Mouse (Mus musculus): ENCODE measurements at regions not wholly inside any gene's neighbourhood (a gene's known extent, or its start where the extent isn't known, plus 50 kb on each side); places are given as distances from the start of the nearest gene placed in this dataset.

GRCm38 (mm10) chr11:37497874-37498273 lies 262.1 kb upstream of the Tenm2 start:
- 43% methylated on average over 9 of the region's 9 CpGs for WGBS
- H3K27me3 ChIP-seq (replicated peaks; ENCODE audit: low read depth, poor library complexity, severe bottlenecking), result no peaks in the 10 kb centered on the region
- DNase-seq (ENCODE audit: low spot score), result no peak
- H3K36me3 ChIP-seq (replicated peaks), result no peaks in the 10 kb centered on the region
- H3K4me1 ChIP-seq, result peaks cover 10% of the 10 kb centered on the region
- no peak overlapping the region for H3K4me3 ChIP-seq
- H3K27ac ChIP-seq (replicated peaks), result no peak overlapping the region
- H3K9me3 ChIP-seq, result no peaks in the 10 kb centered on the region

- no peaks in the 10 kb centered on the region for H3K9me3 ChIP-seq
- H3K4me3 ChIP-seq, result no peak overlapping the region
- no peaks in the 10 kb centered on the region for H3K27me3 ChIP-seq (replicated peaks; ENCODE audit: low read depth, poor library complexity, severe bottlenecking)
- 84% methylated on average over 3 of the region's 3 CpGs for WGBS
- H3K27ac ChIP-seq (replicated peaks), result no peak overlapping the region
- H3K4me1 ChIP-seq, result no peaks in the 10 kb centered on the region
- no peak for DNase-seq (ENCODE audit: low spot score)
- H3K36me3 ChIP-seq (replicated peaks), result no peaks in the 10 kb centered on the region
Measured at GRCm38 (mm10) chr11:37480236-37480635, 244.5 kb upstream of the Tenm2 start.

GRCm38 (mm10) chr11:37478970-37479482 lies 243.3 kb upstream of the Tenm2 start:
- Histone ChIP-seq H3K4me1 (no peaks in the 10 kb centered on the region), H3K27me3 (replicated peaks; ENCODE audit: low read depth, poor library complexity, severe bottlenecking) (no peaks in the 10 kb centered on the region), H3K9me3 (no peaks in the 10 kb centered on the region), H3K27ac (replicated peaks) (no peak overlapping the region), H3K4me3 (no peak overlapping the region), H3K36me3 (replicated peaks) (no peaks in the 10 kb centered on the region)
- no peak for DNase-seq (ENCODE audit: low spot score)
- 91% methylated on average over 6 of the region's 6 CpGs for WGBS

- no peaks in the 10 kb centered on the region for H3K27me3 ChIP-seq (replicated peaks; ENCODE audit: low read depth, poor library complexity, severe bottlenecking)
- H3K4me1 ChIP-seq, result no peaks in the 10 kb centered on the region
- no peaks in the 10 kb centered on the region for H3K9me3 ChIP-seq
- no peak for DNase-seq (ENCODE audit: low spot score)
- no peak overlapping the region for H3K4me3 ChIP-seq
- H3K27ac ChIP-seq (replicated peaks), result no peak overlapping the region
- 69% methylated on average over 6 of the region's 6 CpGs for WGBS
- H3K36me3 ChIP-seq (replicated peaks), result no peaks in the 10 kb centered on the region
Measured at GRCm38 (mm10) chr11:37474068-37474467, 238.3 kb upstream of the Tenm2 start.

GRCm38 (mm10) chr11:37463658-37464420 lies 228.1 kb upstream of the Tenm2 start:
- no peak overlapping the region for H3K27ac ChIP-seq (replicated peaks)
- 92% methylated on average over 9 of the region's 9 CpGs for WGBS

GRCm38 (mm10) chr11:37462375-37462774 lies 226.6 kb upstream of the Tenm2 start:
- Histone ChIP-seq H3K9me3 (no peaks in the 10 kb centered on the region), H3K4me3 (no peak overlapping the region), H3K36me3 (replicated peaks) (no peaks in the 10 kb centered on the region), H3K4me1 (no peaks in the 10 kb centered on the region; the same call in 1 of the 2 replicates), H3K27me3 (replicated peaks; ENCODE audit: low read depth, poor library complexity, severe bottlenecking) (no peaks in the 10 kb centered on the region), H3K27ac (replicated peaks) (no peak overlapping the region)
- WGBS, result 90% methylated on average over 4 of the region's 4 CpGs
- no peak for DNase-seq (ENCODE audit: low spot score)

More at GRCm38 (mm10) chr11:37463658-37464420, 228.1 kb upstream of the Tenm2 start:
- Histone ChIP-seq H3K36me3 (replicated peaks) (no peaks in the 10 kb centered on the region), H3K9me3 (no peaks in the 10 kb centered on the region), H3K4me1 (no peaks in the 10 kb centered on the region), H3K4me3 (no peak overlapping the region), H3K27me3 (replicated peaks; ENCODE audit: low read depth, poor library complexity, severe bottlenecking) (no peaks in the 10 kb centered on the region)
- no peak for DNase-seq (ENCODE audit: low spot score)

GRCm38 (mm10) chr11:37447361-37447760 lies 211.6 kb upstream of the Tenm2 start:
- Histone ChIP-seq H3K4me1 (no peaks in the 10 kb centered on the region), H3K9me3 (no peaks in the 10 kb centered on the region), H3K4me3 (no peak overlapping the region), H3K27me3 (replicated peaks; ENCODE audit: low read depth, poor library complexity, severe bottlenecking) (no peaks in the 10 kb centered on the region), H3K27ac (replicated peaks) (no peak overlapping the region), H3K36me3 (replicated peaks) (no peaks in the 10 kb centered on the region)
- no peak for DNase-seq (ENCODE audit: low spot score)

- 83% methylated on average over 1 of the region's 1 CpGs for WGBS
- no peaks in the 10 kb centered on the region for H3K4me1 ChIP-seq
- H3K27me3 ChIP-seq (replicated peaks; ENCODE audit: low read depth, poor library complexity, severe bottlenecking), result no peaks in the 10 kb centered on the region
- H3K4me3 ChIP-seq, result no peak overlapping the region
- no peaks in the 10 kb centered on the region for H3K9me3 ChIP-seq
- DNase-seq (ENCODE audit: low spot score), result no peak
- no peaks in the 10 kb centered on the region for H3K36me3 ChIP-seq (replicated peaks)
- H3K27ac ChIP-seq (replicated peaks), result no peak overlapping the region
Measured at GRCm38 (mm10) chr11:37446626-37447025, 210.9 kb upstream of the Tenm2 start.

GRCm38 (mm10) chr11:37442781-37443180 lies 207.0 kb upstream of the Tenm2 start:
- Histone ChIP-seq H3K27me3 (replicated peaks; ENCODE audit: low read depth, poor library complexity, severe bottlenecking) (no peaks in the 10 kb centered on the region), H3K4me1 (no peaks in the 10 kb centered on the region), H3K36me3 (replicated peaks) (no peaks in the 10 kb centered on the region), H3K9me3 (no peaks in the 10 kb centered on the region), H3K4me3 (no peak overlapping the region), H3K27ac (replicated peaks) (no peak overlapping the region)
- WGBS, result 79% methylated on average over 2 of the region's 2 CpGs
- DNase-seq (ENCODE audit: low spot score), result no peak

GRCm38 (mm10) chr11:37434600-37434999 lies 198.8 kb upstream of the Tenm2 start:
- H3K4me1 ChIP-seq, result peaks cover 5% of the 10 kb centered on the region
- H3K36me3 ChIP-seq (replicated peaks), result no peaks in the 10 kb centered on the region
- 76% methylated on average over 2 of the region's 2 CpGs for WGBS
- no peak for DNase-seq (ENCODE audit: low spot score)
- no peaks in the 10 kb centered on the region for H3K9me3 ChIP-seq
- H3K4me3 ChIP-seq, result no peak overlapping the region
- H3K27me3 ChIP-seq (replicated peaks; ENCODE audit: low read depth, poor library complexity, severe bottlenecking), result no peaks in the 10 kb centered on the region
- no peak overlapping the region for H3K27ac ChIP-seq (replicated peaks)

GRCm38 (mm10) chr11:37424312-37425169 lies 188.8 kb upstream of the Tenm2 start:
- 49% methylated on average over 5 of the region's 5 CpGs for WGBS
- H3K36me3 ChIP-seq (replicated peaks), result no peaks in the 10 kb centered on the region
- H3K9me3 ChIP-seq, result no peaks in the 10 kb centered on the region
- H3K4me3 ChIP-seq, result no peak overlapping the region
- no peak overlapping the region for H3K27ac ChIP-seq (replicated peaks)
- DNase-seq (ENCODE audit: low spot score), result no peak
- H3K27me3 ChIP-seq (replicated peaks; ENCODE audit: low read depth, poor library complexity, severe bottlenecking), result no peaks in the 10 kb centered on the region
- H3K4me1 ChIP-seq, result peaks cover 7% of the 10 kb centered on the region; the same call in 1 of the 2 replicates

- no peaks in the 10 kb centered on the region for H3K4me1 ChIP-seq
- no peaks in the 10 kb centered on the region for H3K9me3 ChIP-seq
- no peak for DNase-seq (ENCODE audit: low spot score)
- H3K27me3 ChIP-seq (replicated peaks; ENCODE audit: low read depth, poor library complexity, severe bottlenecking), result no peaks in the 10 kb centered on the region
- H3K36me3 ChIP-seq (replicated peaks), result no peaks in the 10 kb centered on the region
- H3K4me3 ChIP-seq, result no peak overlapping the region
- whole genome bisulfite sequencing, result 77% methylated on average over 3 of the region's 3 CpGs
- no peak overlapping the region for H3K27ac ChIP-seq (replicated peaks)
Measured at GRCm38 (mm10) chr11:37412868-37413267, 177.1 kb upstream of the Tenm2 start.

GRCm38 (mm10) chr11:37367971-37368370 lies 132.2 kb upstream of the Tenm2 start:
- H3K27ac ChIP-seq (replicated peaks), result no peak overlapping the region
- H3K36me3 ChIP-seq (replicated peaks), result no peaks in the 10 kb centered on the region
- no peaks in the 10 kb centered on the region for H3K9me3 ChIP-seq
- DNase-seq (ENCODE audit: low spot score), result no peak
- WGBS, result 59% methylated on average over 1 of the region's 1 CpGs
- no peaks in the 10 kb centered on the region for H3K4me1 ChIP-seq
- H3K27me3 ChIP-seq (replicated peaks; ENCODE audit: low read depth, poor library complexity, severe bottlenecking), result no peaks in the 10 kb centered on the region
- H3K4me3 ChIP-seq, result no peak overlapping the region
